Mouse (Mus musculus): ENCODE data around the gene Nfkbil1. TPM values are rescaled to one million over a fixed set of nuclear protein-coding genes. Genes with fewer than 3 reads are reported as not detected.

Gene Nfkbil1
- total and polyA plus RNA-seq, 2 experiments from 2014 or later: 6.7 to 33.4 TPM

GRCm38 (mm10) chr17:35253293-35254093 lies 17.9 kb upstream of the Nfkbil1 start:
- 84% methylated on average over 32 of the region's 32 CpGs for WGBS
- Histone ChIP-seq H3K27me3 (ENCODE audit: control insufficient read depth, insufficient read depth, low read length) (no peaks in the 10 kb centered on the region), H3K27ac (ENCODE audit: low read depth) (no peak overlapping the region), H3K36me3 (replicated peaks; ENCODE audit: control insufficient read depth, insufficient read depth, low read length) (peaks cover 55% of the 10 kb centered on the region), H3K9me3 (replicated peaks; ENCODE audit: control insufficient read depth, low read length) (no peaks in the 10 kb centered on the region), H3K4me2 (ENCODE audit: low read depth, low read length) (no peak overlapping the region), H3K4me3 (ENCODE audit: low read depth, low read length) (no peak overlapping the region), H3K4me1 (ENCODE audit: control insufficient read depth, insufficient read depth) (0 out of 2 replicates have a peak, but pooled peaks cover 8% of the 10 kb centered on the region), H3K9ac (replicated peaks; ENCODE audit: low read depth, low read length) (no peak overlapping the region)
- DNase-seq (ENCODE audit: low spot score): no peak
- ATAC-seq (ENCODE audit: insufficient read depth, low read depth): no peak
- TF ChIP-seq CTCF (IDR thresholded peaks at IDR 0.05; ENCODE audit: low read depth) (no peak), EP300 (IDR thresholded peaks at IDR 0.05; ENCODE audit: low read depth) (no peak)

- TF ChIP-seq EP300 (IDR thresholded peaks at IDR 0.05; ENCODE audit: low read depth) (no peak), CTCF (IDR thresholded peaks at IDR 0.05; ENCODE audit: low read depth) (no peak)
- H3K27ac ChIP-seq (ENCODE audit: low read depth): no peak overlapping the region
- H3K9ac ChIP-seq (replicated peaks; ENCODE audit: low read depth, low read length): no peak overlapping the region
- H3K9me3 ChIP-seq (replicated peaks; ENCODE audit: control insufficient read depth, low read length): no peaks in the 10 kb centered on the region
- H3K4me2 ChIP-seq (ENCODE audit: low read depth, low read length): no peak overlapping the region
- no peak for DNase-seq (ENCODE audit: low spot score)
- peaks cover 62% of the 10 kb centered on the region for H3K36me3 ChIP-seq (replicated peaks; ENCODE audit: control insufficient read depth, insufficient read depth, low read length)
- no peaks in the 10 kb centered on the region for H3K27me3 ChIP-seq (ENCODE audit: control insufficient read depth, insufficient read depth, low read length)
- WGBS: 74% methylated on average over 17 of the region's 18 CpGs
- H3K4me1 ChIP-seq (ENCODE audit: control insufficient read depth, insufficient read depth): 0 out of 2 replicates have a peak, but pooled peaks cover 5% of the 10 kb centered on the region
- H3K4me3 ChIP-seq (ENCODE audit: low read depth, low read length): no peak overlapping the region
- no peak; the same call in 1 of the 2 replicates for ATAC-seq (ENCODE audit: insufficient read depth, low read depth)
These were observed 17.2 kb upstream of the Nfkbil1 start for GRCm38 (mm10) chr17:35252619-35253292.

GRCm38 (mm10) chr17:35251981-35252380 lies 16.4 kb upstream of the Nfkbil1 start:
- WGBS: 79% methylated on average over 5 of the region's 5 CpGs
- no peak for ATAC-seq (ENCODE audit: insufficient read depth, low read depth)
- Histone ChIP-seq H3K4me1 (ENCODE audit: control insufficient read depth, insufficient read depth) (no peaks in the 10 kb centered on the region), H3K36me3 (replicated peaks; ENCODE audit: control insufficient read depth, insufficient read depth, low read length) (peaks cover 70% of the 10 kb centered on the region), H3K27me3 (ENCODE audit: control insufficient read depth, insufficient read depth, low read length) (no peaks in the 10 kb centered on the region), H3K4me2 (ENCODE audit: low read depth, low read length) (no peak overlapping the region), H3K9ac (replicated peaks; ENCODE audit: low read depth, low read length) (no peak overlapping the region), H3K9me3 (replicated peaks; ENCODE audit: control insufficient read depth, low read length) (no peaks in the 10 kb centered on the region), H3K27ac (ENCODE audit: low read depth) (no peak overlapping the region), H3K4me3 (ENCODE audit: low read depth, low read length) (no peak overlapping the region)
- no peak for DNase-seq (ENCODE audit: low spot score)
- no peak for TF ChIP-seq CTCF (IDR thresholded peaks at IDR 0.05; ENCODE audit: low read depth)
- no peak for TF ChIP-seq EP300 (IDR thresholded peaks at IDR 0.05; ENCODE audit: low read depth)

- Histone ChIP-seq H3K36me3 (replicated peaks; ENCODE audit: control insufficient read depth, insufficient read depth, low read length) (peaks cover 77% of the 10 kb centered on the region), H3K4me3 (ENCODE audit: low read depth, low read length) (no peak overlapping the region), H3K4me1 (ENCODE audit: control insufficient read depth, insufficient read depth) (no peaks in the 10 kb centered on the region), H3K27ac (ENCODE audit: low read depth) (no peak overlapping the region), H3K4me2 (ENCODE audit: low read depth, low read length) (no peak overlapping the region), H3K9me3 (replicated peaks; ENCODE audit: control insufficient read depth, low read length) (no peaks in the 10 kb centered on the region), H3K27me3 (ENCODE audit: control insufficient read depth, insufficient read depth, low read length) (no peaks in the 10 kb centered on the region), H3K9ac (replicated peaks; ENCODE audit: low read depth, low read length) (no peak overlapping the region)
- no peak for ATAC-seq (ENCODE audit: insufficient read depth, low read depth)
- DNase-seq (ENCODE audit: low spot score): no peak
- 73% methylated on average over 15 of the region's 15 CpGs for WGBS
- TF ChIP-seq EP300 (IDR thresholded peaks at IDR 0.05; ENCODE audit: low read depth) (no peak), CTCF (IDR thresholded peaks at IDR 0.05; ENCODE audit: low read depth) (no peak)
These were observed 15.6 kb upstream of the Nfkbil1 start for GRCm38 (mm10) chr17:35251162-35251719.

GRCm38 (mm10) chr17:35250348-35251120 lies 14.9 kb upstream of the Nfkbil1 start:
- Histone ChIP-seq H3K4me2 (ENCODE audit: low read depth, low read length) (no peak overlapping the region), H3K9me3 (replicated peaks; ENCODE audit: control insufficient read depth, low read length) (no peaks in the 10 kb centered on the region), H3K4me1 (ENCODE audit: control insufficient read depth, insufficient read depth) (no peaks in the 10 kb centered on the region), H3K4me3 (ENCODE audit: low read depth, low read length) (no peak overlapping the region), H3K36me3 (replicated peaks; ENCODE audit: control insufficient read depth, insufficient read depth, low read length) (peaks cover 84% of the 10 kb centered on the region), H3K9ac (replicated peaks; ENCODE audit: low read depth, low read length) (no peak overlapping the region), H3K27ac (ENCODE audit: low read depth) (no peak overlapping the region), H3K27me3 (ENCODE audit: control insufficient read depth, insufficient read depth, low read length) (no peaks in the 10 kb centered on the region)
- TF ChIP-seq CTCF (IDR thresholded peaks at IDR 0.05; ENCODE audit: low read depth): no peak
- no peak for TF ChIP-seq EP300 (IDR thresholded peaks at IDR 0.05; ENCODE audit: low read depth)
- WGBS: 81% methylated on average over 3 of the region's 3 CpGs
- no peak for DNase-seq (ENCODE audit: low spot score)
- ATAC-seq (ENCODE audit: insufficient read depth, low read depth): no peak
